13 mouse cellular contexts compared by ENCODE assay signal in genomic region chr4:54602513-54603205, GRCm38 (mm10).
DNase-seq lines count a peak whose midpoint lies in the region; ATAC-seq lines count a peak whose summit lies in the region.
"Had no signal": no experiment of that assay in that cellular context is flagged by ENCODE, and none has a peak within 500 bp of the region (broad histone marks: within the 10 kb centered on the region; RNA-seq: fewer than 3 reads in every experiment).

No protein-coding gene starts in this region.

- H3K9me3 ChIP-seq in forebrain, embryonic 13.5 days (replicated peaks) = no peaks in the 10 kb centered on the region
- no peaks in the 10 kb centered on the region for H3K9me3 ChIP-seq in forebrain, embryonic 11.5 days (ENCODE audit: control insufficient read depth, low read length)
- no peaks in the 10 kb centered on the region for H3K9me3 ChIP-seq in midbrain, embryonic 10.5 days (replicated peaks)
- H3K9me3 ChIP-seq in midbrain, embryonic 14.5 days (ENCODE audit: control insufficient read depth, low read length) = no peaks in the 10 kb centered on the region
- no peaks in the 10 kb centered on the region for H3K9me3 ChIP-seq in hindbrain, embryonic 12.5 days (replicated peaks)
- H3K9me3 ChIP-seq in neural tube, embryonic 14.5 days (ENCODE audit: control insufficient read depth, low read length) = no peaks in the 10 kb centered on the region
- H3K9me3 ChIP-seq: intestine, embryonic 15.5 days; lung, embryonic 15.5 days had no signal

- H3K9ac ChIP-seq in forebrain, embryonic 13.5 days = no peak overlapping the region
- no peak overlapping the region for H3K9ac ChIP-seq in forebrain, embryonic 11.5 days (ENCODE audit: low read length)
- no peak overlapping the region for H3K9ac ChIP-seq in midbrain, embryonic 14.5 days (replicated peaks; ENCODE audit: low read length)
- no peak overlapping the region for H3K9ac ChIP-seq in hindbrain, embryonic 12.5 days
- H3K9ac ChIP-seq in neural tube, embryonic 14.5 days (replicated peaks; ENCODE audit: low read depth, low read length) = no peak overlapping the region
- H3K9ac ChIP-seq: intestine, embryonic 15.5 days; lung, embryonic 15.5 days had no signal

- no peak for DNase-seq in forebrain, embryonic 11.5 days (ENCODE audit: low spot score)
- DNase-seq in midbrain, embryonic 10.5 days (ENCODE audit: low spot score) = no peak
- DNase-seq in midbrain, embryonic 14.5 days = no peak
- no peak for DNase-seq in layer of hippocampus, postnatal 36 days
- DNase-seq in frontal cortex, adult 2 months (ENCODE audit: extremely low spot score in 1 of 2, low spot score in 1 of 2) = no peak
- DNase-seq: kidney, postnatal 10 days; thymus, adult 2 months had no signal

- no peaks in the 10 kb centered on the region for H3K27me3 ChIP-seq in forebrain, embryonic 13.5 days
- no peaks in the 10 kb centered on the region for H3K27me3 ChIP-seq in forebrain, embryonic 11.5 days (ENCODE audit: control insufficient read depth, insufficient read depth, low read length)
- H3K27me3 ChIP-seq in midbrain, embryonic 10.5 days (ENCODE audit: low read depth, poor library complexity, severe bottlenecking) = no peaks in the 10 kb centered on the region
- no peaks in the 10 kb centered on the region for H3K27me3 ChIP-seq in midbrain, embryonic 14.5 days (ENCODE audit: control insufficient read depth, insufficient read depth, low read length)
- no peaks in the 10 kb centered on the region for H3K27me3 ChIP-seq in hindbrain, embryonic 12.5 days
- H3K27me3 ChIP-seq in neural tube, embryonic 14.5 days (ENCODE audit: control insufficient read depth, insufficient read depth, low read length) = no peaks in the 10 kb centered on the region
- H3K27me3 ChIP-seq: intestine, embryonic 15.5 days; lung, embryonic 15.5 days; Patski had no signal

- no peaks in the 10 kb centered on the region for H3K36me3 ChIP-seq in forebrain, embryonic 13.5 days (ENCODE audit: poor library complexity, severe bottlenecking)
- no peaks in the 10 kb centered on the region for H3K36me3 ChIP-seq in forebrain, embryonic 11.5 days (ENCODE audit: control insufficient read depth, insufficient read depth, low read length)
- H3K36me3 ChIP-seq in midbrain, embryonic 10.5 days = no peaks in the 10 kb centered on the region
- H3K36me3 ChIP-seq in midbrain, embryonic 14.5 days (ENCODE audit: control insufficient read depth, insufficient read depth, low read length) = no peaks in the 10 kb centered on the region
- no peaks in the 10 kb centered on the region for H3K36me3 ChIP-seq in hindbrain, embryonic 12.5 days
- H3K36me3 ChIP-seq in neural tube, embryonic 14.5 days (ENCODE audit: control insufficient read depth, insufficient read depth, low read length) = no peaks in the 10 kb centered on the region
- H3K36me3 ChIP-seq: intestine, embryonic 15.5 days; lung, embryonic 15.5 days had no signal

- 86% methylated on average over 6 of the region's 6 CpGs for WGBS in forebrain, embryonic 13.5 days
- 84% methylated on average over 6 of the region's 6 CpGs for WGBS in forebrain, embryonic 11.5 days
- 89% methylated on average over 6 of the region's 6 CpGs for WGBS in midbrain, embryonic 10.5 days
- 85% methylated on average over 6 of the region's 6 CpGs for WGBS in midbrain, embryonic 14.5 days
- 82% methylated on average over 6 of the region's 6 CpGs for WGBS in hindbrain, embryonic 12.5 days
- 67% methylated on average over 6 of the region's 6 CpGs for WGBS in neural tube, embryonic 14.5 days

- H3K27ac ChIP-seq in forebrain, embryonic 13.5 days = peak overlapping the region; percentile 27; the same call in 1 of the 2 replicates
- no peak overlapping the region; the same call in 1 of the 2 replicates for H3K27ac ChIP-seq in forebrain, embryonic 11.5 days (ENCODE audit: low read depth, low read length)
- H3K27ac ChIP-seq in midbrain, embryonic 10.5 days (replicated peaks) = peak overlapping the region; percentile 89
- H3K27ac ChIP-seq in midbrain, embryonic 14.5 days (replicated peaks; ENCODE audit: low read depth, low read length) = no peak overlapping the region; the same call in 1 of the 2 replicates
- H3K27ac ChIP-seq in hindbrain, embryonic 12.5 days = peak overlapping the region; percentile 83
- peak overlapping the region; percentile 71 for H3K27ac ChIP-seq in neural tube, embryonic 14.5 days (ENCODE audit: low read depth, low read length)
- H3K27ac ChIP-seq: intestine, embryonic 15.5 days; lung, embryonic 15.5 days had no signal

- ATAC-seq in forebrain, embryonic 13.5 days = no peak
- no peak for ATAC-seq in forebrain, embryonic 11.5 days (replicated peaks; ENCODE audit: low FRiP score)
- ATAC-seq in midbrain, embryonic 14.5 days (ENCODE audit: low FRiP score, low TSS enrichment) = no peak
- ATAC-seq in hindbrain, embryonic 12.5 days (ENCODE audit: low FRiP score) = no peak
- ATAC-seq in neural tube, embryonic 14.5 days (ENCODE audit: low read depth) = no peak
- ATAC-seq: intestine, embryonic 15.5 days; Patski had no signal

- H3K4me2 ChIP-seq in forebrain, embryonic 13.5 days = no peak overlapping the region
- no peak overlapping the region for H3K4me2 ChIP-seq in forebrain, embryonic 11.5 days (ENCODE audit: low read depth, low read length, severe bottlenecking)
- no peak overlapping the region for H3K4me2 ChIP-seq in midbrain, embryonic 14.5 days (ENCODE audit: low read length)
- no peak overlapping the region for H3K4me2 ChIP-seq in hindbrain, embryonic 12.5 days (replicated peaks)
- no peak overlapping the region for H3K4me2 ChIP-seq in neural tube, embryonic 14.5 days (ENCODE audit: low read depth, low read length)
- H3K4me2 ChIP-seq: intestine, embryonic 15.5 days; lung, embryonic 15.5 days had no signal

- peaks cover 10% of the 10 kb centered on the region for H3K4me1 ChIP-seq in forebrain, embryonic 13.5 days
- no peaks in the 10 kb centered on the region; the same call in 1 of the 2 replicates for H3K4me1 ChIP-seq in forebrain, embryonic 11.5 days (replicated peaks; ENCODE audit: control insufficient read depth, insufficient read depth, low read length)
- peaks cover 19% of the 10 kb centered on the region for H3K4me1 ChIP-seq in midbrain, embryonic 10.5 days
- no peaks in the 10 kb centered on the region for H3K4me1 ChIP-seq in midbrain, embryonic 14.5 days (ENCODE audit: control insufficient read depth, insufficient read depth, low read length)
- H3K4me1 ChIP-seq in hindbrain, embryonic 12.5 days = peaks cover 9% of the 10 kb centered on the region
- no peaks in the 10 kb centered on the region for H3K4me1 ChIP-seq in neural tube, embryonic 14.5 days (ENCODE audit: control insufficient read depth, insufficient read depth, low read length)
- H3K4me1 ChIP-seq: intestine, embryonic 15.5 days had no signal

- no peak overlapping the region for H3K4me3 ChIP-seq in forebrain, embryonic 13.5 days
- no peak overlapping the region for H3K4me3 ChIP-seq in forebrain, embryonic 11.5 days (ENCODE audit: low read depth, low read length)
- H3K4me3 ChIP-seq in midbrain, embryonic 10.5 days = no peak overlapping the region
- H3K4me3 ChIP-seq in midbrain, embryonic 14.5 days (replicated peaks; ENCODE audit: low read depth, low read length) = no peak overlapping the region
- no peak overlapping the region for H3K4me3 ChIP-seq in hindbrain, embryonic 12.5 days
- H3K4me3 ChIP-seq in neural tube, embryonic 14.5 days (ENCODE audit: low read depth, low read length) = no peak overlapping the region
- H3K4me3 ChIP-seq: intestine, embryonic 15.5 days; lung, embryonic 15.5 days had no signal

Comparison
In these comparisons a context has a peak if more than half of its experiments do, and no peak if none do; other contexts are left out.
1. H3K27ac ChIP-seq: peak in forebrain, embryonic 13.5 days (single experiment), midbrain, embryonic 10.5 days (single experiment), hindbrain, embryonic 12.5 days (single experiment) and neural tube, embryonic 14.5 days (single experiment); none in forebrain, embryonic 11.5 days (single experiment) and midbrain, embryonic 14.5 days (single experiment).